Mouse (Mus musculus): ENCODE data around the gene Gemin6.
"Not testable (repeated sequence)": the region's sequence is repeated elsewhere in the genome, so short reads cannot be mapped to it uniquely, and the experiment has no call there.

Gemin6 gene

GRCm38 (mm10) chr17:80235477-80235876 is 11.2 kb downstream of the Gemin6 start:
- no peak for DNase-seq

GRCm38 (mm10) chr17:80236805-80237204 is 12.6 kb downstream of the Gemin6 start:
- DNase-seq: no peak

DNA sequence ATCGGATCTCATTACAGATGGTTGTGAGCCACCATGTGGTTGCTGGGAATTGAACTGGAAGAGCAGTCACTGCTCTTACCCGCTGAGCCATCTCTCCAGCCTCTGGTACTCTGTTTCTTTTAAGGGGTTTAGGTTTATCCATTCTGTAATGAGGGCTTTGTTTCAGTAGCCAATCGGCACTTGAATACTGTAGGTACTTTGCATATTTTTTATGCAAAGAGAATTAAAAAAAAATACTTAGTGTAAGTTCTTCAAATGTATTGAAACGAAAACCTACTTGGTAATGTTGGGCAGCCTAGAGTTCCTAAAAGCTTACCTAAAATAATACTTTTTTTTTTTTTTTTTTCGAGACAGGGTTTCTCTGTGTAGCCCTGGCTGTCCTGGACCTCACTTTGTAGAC is 13.2 kb downstream of the Gemin6 start:
- DNase-seq: no peak

- DNase-seq: no peak
These were observed 17.4 kb downstream of the Gemin6 start for GRCm38 (mm10) chr17:80241594-80241993.

DNA sequence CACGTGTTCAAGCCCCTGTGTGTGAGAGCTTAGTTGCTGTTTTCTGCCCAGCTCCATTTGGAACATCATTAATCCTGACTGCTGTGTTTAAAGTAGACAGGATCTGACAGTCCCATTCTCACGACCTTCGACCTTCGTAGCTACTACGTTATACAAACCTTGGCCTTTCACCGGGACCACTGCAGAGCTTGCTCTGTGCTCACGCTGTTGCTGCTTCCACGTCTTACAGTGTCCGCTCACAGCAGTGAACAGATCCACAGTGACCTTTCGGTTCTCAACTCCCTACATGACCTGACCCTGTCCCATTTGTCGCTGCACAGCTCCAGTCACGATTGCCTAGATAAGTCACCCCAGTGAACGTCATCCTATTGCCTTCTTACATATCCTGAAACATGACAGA is 18.9 kb downstream of the Gemin6 start:
- DNase-seq: peak; percentile 10

GRCm38 (mm10) chr17:80252757-80253525 is 28.7 kb downstream of the Gemin6 start:
- DNase-seq: no peak

- no peak for DNase-seq
These were observed 30.2 kb downstream of the Gemin6 start for GRCm38 (mm10) chr17:80254421-80254820.

DNA sequence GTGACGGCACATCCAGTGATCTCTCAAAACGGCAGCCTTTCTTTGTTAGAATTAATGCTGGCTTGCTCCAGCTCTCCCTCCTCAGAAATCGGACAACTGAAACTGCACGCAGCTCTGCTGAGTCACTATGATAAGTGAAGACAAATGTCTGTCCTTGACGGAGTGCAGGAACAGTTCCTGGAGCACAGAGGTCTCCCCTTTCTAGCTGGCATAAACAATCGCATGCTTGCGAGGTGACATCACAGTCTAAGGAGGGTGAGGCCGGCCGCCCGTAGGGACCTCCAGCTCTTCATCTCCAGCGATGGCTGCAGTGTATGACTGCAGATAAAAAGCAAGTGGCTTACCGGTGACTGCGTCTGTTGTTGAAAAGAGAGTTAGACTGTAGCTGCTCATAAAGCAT is 31.0 kb downstream of the Gemin6 start:
- peak; percentile 31 for DNase-seq

GRCm38 (mm10) chr17:80267065-80267464 is 42.8 kb downstream of the Gemin6 start:
- no peak for DNase-seq

DNA sequence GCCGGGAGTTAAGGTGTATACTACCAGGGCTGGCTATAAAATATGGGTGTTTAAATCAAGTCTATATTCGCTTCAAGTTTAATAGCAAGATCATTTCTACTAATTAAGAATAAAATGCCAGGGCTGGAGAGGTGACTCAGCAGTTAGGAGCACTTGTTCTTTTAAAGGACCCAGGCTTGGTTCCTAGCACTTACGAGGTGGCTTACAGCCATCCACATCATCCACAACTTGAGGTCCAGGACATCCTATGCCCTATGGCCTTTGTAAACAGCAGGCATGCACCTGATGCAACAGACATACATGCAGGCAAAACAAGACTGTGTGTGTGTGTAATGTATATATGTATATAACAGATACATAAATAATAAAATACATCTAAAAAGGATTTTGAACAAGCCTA is 43.9 kb downstream of the Gemin6 start:
- no peak for DNase-seq

GRCm38 (mm10) chr17:80270622-80271021 is 46.4 kb downstream of the Gemin6 start:
- DNase-seq: not testable (repeated sequence)
